Mouse (Mus musculus) lung, postnatal 0 days (tissue): Measurements from ENCODE around the gene Sec14l1.

Experiments used
- CTCF ChIP-seq: IDR thresholded peaks from 2 replicates; pipeline ENCODE4 v1.5.1; 2016; ENCODE audit warnings: antibody characterized with exemption, mild to moderate bottlenecking
- EP300 ChIP-seq: IDR thresholded peaks from 2 replicates; pipeline ENCODE4 v1.6.1; 2016; ENCODE audit warnings: antibody characterized with exemption, mild to moderate bottlenecking, control low read depth

GRCm38 (mm10) chr11:117182808-117183207 is 67.8 kb downstream of the Sec14l1 start:
- TF ChIP-seq CTCF: no peak
- no peak for TF ChIP-seq EP300
